In genomic region chr8:72240403-72240763, GRCm38 (mm10) we compare ENCODE assay signal across 7 mouse cellular contexts. TPM values are rescaled to one million over a fixed set of nuclear protein-coding genes. Genes with fewer than 3 reads are reported as not detected.
DNase-seq lines count a peak whose midpoint lies in the region; ATAC-seq lines count a peak whose summit lies in the region.

No protein-coding gene starts in this region.

- no peak for DNase-seq in neural tube, embryonic 11.5 days (ENCODE audit: low spot score)
- DNase-seq in neural tube, embryonic 10.5 days (ENCODE audit: extremely low spot score, low spot score): no peak
- DNase-seq in cerebellum, adult 9-10 months: no peak
- DNase-seq in adrenal gland, adult 8-10 months: no peak

- peak overlapping the region; percentile 67 for H3K4me3 ChIP-seq in neural tube, embryonic 11.5 days (ENCODE audit: low read depth, low read length)
- H3K4me3 ChIP-seq in forebrain, embryonic 12.5 days (replicated peaks): peak overlapping the region; percentile 69
- peak overlapping the region; percentile 81 for H3K4me3 ChIP-seq in liver, embryonic 12.5 days
- H3K4me3 ChIP-seq in stomach, embryonic 16.5 days (replicated peaks; ENCODE audit: low read length): peak overlapping the region; percentile 87

- under 1% methylated on average over 24 of the region's 24 CpGs for WGBS in neural tube, embryonic 11.5 days
- WGBS in forebrain, embryonic 12.5 days: 2% methylated on average over 24 of the region's 24 CpGs
- WGBS in liver, embryonic 12.5 days (ENCODE audit: insufficient replicate concordance): 1% methylated on average over 24 of the region's 24 CpGs
- 1% methylated on average over 24 of the region's 24 CpGs for WGBS in stomach, embryonic 16.5 days

- H3K4me2 ChIP-seq in neural tube, embryonic 11.5 days (ENCODE audit: low read depth): peak overlapping the region; percentile 61
- peak overlapping the region; percentile 71 for H3K4me2 ChIP-seq in forebrain, embryonic 12.5 days
- H3K4me2 ChIP-seq in liver, embryonic 12.5 days: peak overlapping the region; percentile 94
- H3K4me2 ChIP-seq in stomach, embryonic 16.5 days (ENCODE audit: low read depth, low read length): peak overlapping the region; percentile 67

- H3K27ac ChIP-seq in neural tube, embryonic 11.5 days (ENCODE audit: low read depth, low read length): peak overlapping the region; percentile 94
- peak overlapping the region; percentile 97 for H3K27ac ChIP-seq in forebrain, embryonic 12.5 days
- peak overlapping the region; percentile 97 for H3K27ac ChIP-seq in liver, embryonic 12.5 days
- peak overlapping the region; percentile 94 for H3K27ac ChIP-seq in stomach, embryonic 16.5 days (ENCODE audit: low read length)

- ATAC-seq in neural tube, embryonic 11.5 days (ENCODE audit: insufficient read depth, low FRiP score, low TSS enrichment): no peak
- ATAC-seq in forebrain, embryonic 12.5 days (ENCODE audit: low FRiP score): peak; percentile 76; the same call in 1 of the 2 replicates
- ATAC-seq in liver, embryonic 12.5 days: peak; percentile 30
- ATAC-seq in stomach, embryonic 16.5 days (ENCODE audit: insufficient read depth, low FRiP score): peak; percentile 38

- H3K4me1 ChIP-seq in neural tube, embryonic 11.5 days (ENCODE audit: control insufficient read depth, insufficient read depth, low read length): peaks cover 4% of the 10 kb centered on the region
- peaks cover 16% of the 10 kb centered on the region for H3K4me1 ChIP-seq in forebrain, embryonic 12.5 days
- peaks cover 51% of the 10 kb centered on the region for H3K4me1 ChIP-seq in liver, embryonic 12.5 days
- H3K4me1 ChIP-seq in stomach, embryonic 16.5 days (ENCODE audit: control insufficient read depth, insufficient read depth, low read length): peaks cover 3% of the 10 kb centered on the region; the same call in 1 of the 2 replicates

- peak overlapping the region; percentile 80 for H3K9ac ChIP-seq in neural tube, embryonic 11.5 days (ENCODE audit: low read length)
- peak overlapping the region; percentile 66 for H3K9ac ChIP-seq in forebrain, embryonic 12.5 days
- H3K9ac ChIP-seq in liver, embryonic 12.5 days: peak overlapping the region; percentile 76
- peak overlapping the region; percentile 83 for H3K9ac ChIP-seq in stomach, embryonic 16.5 days (ENCODE audit: low read length)

- 0 out of 2 replicates have a peak, but pooled peaks cover 2% of the 10 kb centered on the region for H3K36me3 ChIP-seq in neural tube, embryonic 11.5 days (ENCODE audit: control insufficient read depth, insufficient read depth, low read length)
- peaks cover 7% of the 10 kb centered on the region; the same call in 1 of the 2 replicates for H3K36me3 ChIP-seq in forebrain, embryonic 12.5 days (replicated peaks)
- H3K36me3 ChIP-seq in liver, embryonic 12.5 days: peaks cover 36% of the 10 kb centered on the region
- no peaks in the 10 kb centered on the region for H3K36me3 ChIP-seq in stomach, embryonic 16.5 days (ENCODE audit: control insufficient read depth, insufficient read depth, low read length)

- no peaks in the 10 kb centered on the region for H3K9me3 ChIP-seq in neural tube, embryonic 11.5 days (ENCODE audit: control insufficient read depth, low read length)
- no peaks in the 10 kb centered on the region for H3K9me3 ChIP-seq in forebrain, embryonic 12.5 days
- H3K9me3 ChIP-seq in liver, embryonic 12.5 days (replicated peaks): no peaks in the 10 kb centered on the region
- H3K9me3 ChIP-seq in stomach, embryonic 16.5 days (replicated peaks; ENCODE audit: control insufficient read depth, low read length): no peaks in the 10 kb centered on the region

- no peaks in the 10 kb centered on the region for H3K27me3 ChIP-seq in neural tube, embryonic 11.5 days (ENCODE audit: control insufficient read depth, insufficient read depth, low read length)
- no peaks in the 10 kb centered on the region for H3K27me3 ChIP-seq in forebrain, embryonic 12.5 days
- no peaks in the 10 kb centered on the region for H3K27me3 ChIP-seq in liver, embryonic 12.5 days (replicated peaks)
- no peaks in the 10 kb centered on the region for H3K27me3 ChIP-seq in stomach, embryonic 16.5 days (ENCODE audit: control insufficient read depth, insufficient read depth, low read length)

RNA-seq across cellular contexts. Expression of gene Ap1m1, which starts 0.6 kb away (rescaled TPM):
- 178 and 184 TPM in 2 replicates for polyA plus RNA-seq in neural tube, embryonic 11.5 days (2014; fragmentation: Nextera tagmentation; extraction: Ambion mirVana)
- polyA plus RNA-seq in forebrain, embryonic 12.5 days (2016; fragmentation: Nextera tagmentation; extraction: Ambion mirVana): 193 and 196 TPM in 2 replicates
- polyA plus RNA-seq in liver, embryonic 12.5 days (2016; fragmentation: Nextera tagmentation; extraction: Ambion mirVana): 80.9 and 85.0 TPM in 2 replicates
- polyA plus RNA-seq in stomach, embryonic 16.5 days (2015; fragmentation: Nextera tagmentation; extraction: Ambion mirVana): 90.3 and 97.1 TPM in 2 replicates
- total RNA-seq in adrenal gland, adult 8-10 months (2022): 10 to 100 TPM; 51.1 to 67.6 (median 57.4) TPM

RNA-seq across cellular contexts. Expression of gene Fam32a, which starts 20.9 kb away (rescaled TPM):
- 80.1 and 80.6 TPM in 2 replicates for polyA plus RNA-seq in neural tube, embryonic 11.5 days (2014; fragmentation: Nextera tagmentation; extraction: Ambion mirVana)
- polyA plus RNA-seq in forebrain, embryonic 12.5 days (2016; fragmentation: Nextera tagmentation; extraction: Ambion mirVana): 78.2 and 87.0 TPM in 2 replicates
- polyA plus RNA-seq in liver, embryonic 12.5 days (2016; fragmentation: Nextera tagmentation; extraction: Ambion mirVana): 42.7 and 43.0 TPM in 2 replicates
- 72.7 and 73.7 TPM in 2 replicates for polyA plus RNA-seq in stomach, embryonic 16.5 days (2015; fragmentation: Nextera tagmentation; extraction: Ambion mirVana)
- total RNA-seq in adrenal gland, adult 8-10 months (2022): 10 to 100 TPM; 57.8 to 69.3 (median 65.2) TPM

RNA-seq across cellular contexts. Expression of gene Gm11034, which starts 26.9 kb away (rescaled TPM):
- not detected in 2 replicates for polyA plus RNA-seq in neural tube, embryonic 11.5 days (2014; fragmentation: Nextera tagmentation; extraction: Ambion mirVana)
- polyA plus RNA-seq in forebrain, embryonic 12.5 days (2016; fragmentation: Nextera tagmentation; extraction: Ambion mirVana): not detected in 2 replicates
- polyA plus RNA-seq in liver, embryonic 12.5 days (2016; fragmentation: Nextera tagmentation; extraction: Ambion mirVana): not detected in 2 replicates
- polyA plus RNA-seq in stomach, embryonic 16.5 days (2015; fragmentation: Nextera tagmentation; extraction: Ambion mirVana): not detected in 2 replicates
- not detected for total RNA-seq in adrenal gland, adult 8-10 months (2022)

RNA-seq across cellular contexts. Expression of gene Cib3, which starts 27.7 kb away (rescaled TPM):
- not detected in 2 replicates for polyA plus RNA-seq in neural tube, embryonic 11.5 days (2014; fragmentation: Nextera tagmentation; extraction: Ambion mirVana)
- not detected in 2 replicates for polyA plus RNA-seq in forebrain, embryonic 12.5 days (2016; fragmentation: Nextera tagmentation; extraction: Ambion mirVana)
- not detected in 2 replicates for polyA plus RNA-seq in liver, embryonic 12.5 days (2016; fragmentation: Nextera tagmentation; extraction: Ambion mirVana)
- not detected in 2 replicates for polyA plus RNA-seq in stomach, embryonic 16.5 days (2015; fragmentation: Nextera tagmentation; extraction: Ambion mirVana)
- under 1 TPM in 1 of 4 experiments, not detected in 3; 0.20 TPM for total RNA-seq in adrenal gland, adult 8-10 months (2022)

RNA-seq across cellular contexts. Expression of gene Hsh2d, which starts 50.9 kb away (rescaled TPM):
- not detected in 2 replicates for polyA plus RNA-seq in neural tube, embryonic 11.5 days (2014; fragmentation: Nextera tagmentation; extraction: Ambion mirVana)
- polyA plus RNA-seq in forebrain, embryonic 12.5 days (2016; fragmentation: Nextera tagmentation; extraction: Ambion mirVana): not detected in 2 replicates
- 0.28 and 0.32 TPM in 2 replicates for polyA plus RNA-seq in liver, embryonic 12.5 days (2016; fragmentation: Nextera tagmentation; extraction: Ambion mirVana)
- polyA plus RNA-seq in stomach, embryonic 16.5 days (2015; fragmentation: Nextera tagmentation; extraction: Ambion mirVana): 1.4 and 2.0 TPM in 2 replicates
- total RNA-seq in adrenal gland, adult 8-10 months (2022): under 1 TPM in 1 of 4 experiments, not detected in 3; 0.16 TPM
